Mouse (Mus musculus): ENCODE data around the gene Mark4. TPM values are rescaled to one million over a fixed set of nuclear protein-coding genes. Genes with fewer than 3 reads are reported as not detected.
A peak's percentile ranks its signal among the peaks of the same experiment; 100 is the strongest.

The Mark4 gene
- polyA plus RNA-seq, 1 experiment from 2014 or later = 16.3 TPM

- no peaks in the 10 kb centered on the region for H3K27me3 ChIP-seq
- H3K9me3 ChIP-seq = no peaks in the 10 kb centered on the region
- H3K4me2 ChIP-seq (replicated peaks) = peak overlapping the region; percentile 98; the same call in 1 of the 2 replicates
- no peak for ATAC-seq
- no peak overlapping the region for H3K4me3 ChIP-seq (replicated peaks)
- peaks cover 28% of the 10 kb centered on the region for H3K4me1 ChIP-seq (replicated peaks)
- H3K36me3 ChIP-seq = peaks cover 30% of the 10 kb centered on the region
- WGBS = 69% methylated on average over 11 of the region's 11 CpGs
- H3K27ac ChIP-seq = no peak overlapping the region
- H3K9ac ChIP-seq (replicated peaks) = 0 out of 2 replicates have a peak overlapping the region, but pooled peaks have one; percentile 25
These were observed 2.7 kb downstream of the Mark4 start for GRCm38 (mm10) chr7:19455819-19456495.

GRCm38 (mm10) chr7:19455186-19455585 lies 3.4 kb downstream of the Mark4 start:
- Histone ChIP-seq H3K36me3 (peaks cover 38% of the 10 kb centered on the region), H3K27me3 (no peaks in the 10 kb centered on the region), H3K27ac (no peak overlapping the region), H3K9ac (replicated peaks) (no peak overlapping the region), H3K4me3 (replicated peaks) (no peak overlapping the region), H3K9me3 (no peaks in the 10 kb centered on the region), H3K4me2 (replicated peaks) (no peak overlapping the region), H3K4me1 (replicated peaks) (peaks cover 28% of the 10 kb centered on the region)
- no peak for ATAC-seq
- 98% methylated on average over 4 of the region's 4 CpGs for WGBS

- Histone ChIP-seq H3K27me3 (no peaks in the 10 kb centered on the region), H3K4me3 (replicated peaks) (no peak overlapping the region), H3K27ac (no peak overlapping the region), H3K9me3 (no peaks in the 10 kb centered on the region), H3K4me2 (replicated peaks) (no peak overlapping the region), H3K4me1 (replicated peaks) (no peaks in the 10 kb centered on the region), H3K9ac (replicated peaks) (no peak overlapping the region), H3K36me3 (peaks cover 83% of the 10 kb centered on the region)
- WGBS = 89% methylated on average over 12 of the region's 12 CpGs
- no peak for ATAC-seq
These were observed 9.5 kb downstream of the Mark4 start for GRCm38 (mm10) chr7:19449165-19449564.

- Histone ChIP-seq H3K27ac (no peak overlapping the region), H3K36me3 (peaks cover 89% of the 10 kb centered on the region), H3K9ac (replicated peaks) (no peak overlapping the region), H3K4me1 (replicated peaks) (no peaks in the 10 kb centered on the region), H3K4me3 (replicated peaks) (no peak overlapping the region), H3K9me3 (no peaks in the 10 kb centered on the region), H3K4me2 (replicated peaks) (no peak overlapping the region), H3K27me3 (no peaks in the 10 kb centered on the region)
- no peak for ATAC-seq
- 94% methylated on average over 16 of the region's 16 CpGs for WGBS
These were observed 10.9 kb downstream of the Mark4 start for GRCm38 (mm10) chr7:19447689-19448088.

- H3K27ac ChIP-seq = no peak overlapping the region
- H3K9me3 ChIP-seq = no peaks in the 10 kb centered on the region
- H3K4me1 ChIP-seq (replicated peaks) = no peaks in the 10 kb centered on the region
- no peak overlapping the region for H3K4me3 ChIP-seq (replicated peaks)
- H3K27me3 ChIP-seq = no peaks in the 10 kb centered on the region
- WGBS = 90% methylated on average over 12 of the region's 12 CpGs
- H3K36me3 ChIP-seq = peaks cover 88% of the 10 kb centered on the region
- no peak for ATAC-seq
- no peak overlapping the region for H3K9ac ChIP-seq (replicated peaks)
- H3K4me2 ChIP-seq (replicated peaks) = no peak overlapping the region
These were observed 13.8 kb downstream of the Mark4 start for GRCm38 (mm10) chr7:19444801-19445200.

GRCm38 (mm10) chr7:19443344-19443743 lies 15.3 kb downstream of the Mark4 start:
- 43% methylated on average over 3 of the region's 3 CpGs for WGBS
- Histone ChIP-seq H3K4me2 (replicated peaks) (no peak overlapping the region), H3K4me1 (replicated peaks) (no peaks in the 10 kb centered on the region), H3K4me3 (replicated peaks) (no peak overlapping the region), H3K27me3 (no peaks in the 10 kb centered on the region), H3K36me3 (peaks cover 84% of the 10 kb centered on the region), H3K9ac (replicated peaks) (no peak overlapping the region), H3K27ac (no peak overlapping the region), H3K9me3 (no peaks in the 10 kb centered on the region)
- peak; percentile 70 for ATAC-seq

- Histone ChIP-seq H3K4me3 (replicated peaks) (no peak overlapping the region), H3K4me2 (replicated peaks) (no peak overlapping the region), H3K9ac (replicated peaks) (no peak overlapping the region), H3K9me3 (no peaks in the 10 kb centered on the region), H3K27me3 (no peaks in the 10 kb centered on the region), H3K36me3 (peaks cover 84% of the 10 kb centered on the region), H3K4me1 (replicated peaks) (no peaks in the 10 kb centered on the region), H3K27ac (no peak overlapping the region)
- no peak for ATAC-seq
- 90% methylated on average over 9 of the region's 9 CpGs for WGBS
These were observed 17.1 kb downstream of the Mark4 start for GRCm38 (mm10) chr7:19441448-19442091.

GRCm38 (mm10) chr7:19437048-19437447 lies 21.6 kb downstream of the Mark4 start:
- no peak overlapping the region for H3K9ac ChIP-seq (replicated peaks)
- WGBS = 91% methylated on average over 9 of the region's 9 CpGs
- H3K4me1 ChIP-seq (replicated peaks) = no peaks in the 10 kb centered on the region
- H3K4me2 ChIP-seq (replicated peaks) = no peak overlapping the region
- H3K36me3 ChIP-seq = peaks cover 94% of the 10 kb centered on the region
- no peaks in the 10 kb centered on the region for H3K9me3 ChIP-seq
- no peak overlapping the region for H3K4me3 ChIP-seq (replicated peaks)
- no peak for ATAC-seq
- H3K27me3 ChIP-seq = no peaks in the 10 kb centered on the region
- H3K27ac ChIP-seq = no peak overlapping the region

GRCm38 (mm10) chr7:19436276-19436675 lies 22.3 kb downstream of the Mark4 start:
- no peak for ATAC-seq
- Histone ChIP-seq H3K4me2 (replicated peaks) (no peak overlapping the region), H3K27me3 (no peaks in the 10 kb centered on the region), H3K4me3 (replicated peaks) (no peak overlapping the region), H3K9me3 (no peaks in the 10 kb centered on the region), H3K27ac (no peak overlapping the region), H3K4me1 (replicated peaks) (no peaks in the 10 kb centered on the region), H3K36me3 (peaks cover 96% of the 10 kb centered on the region), H3K9ac (replicated peaks) (no peak overlapping the region)
- WGBS = 98% methylated on average over 2 of the region's 2 CpGs

- Histone ChIP-seq H3K27me3 (no peaks in the 10 kb centered on the region), H3K4me1 (replicated peaks) (no peaks in the 10 kb centered on the region), H3K4me3 (replicated peaks) (no peak overlapping the region), H3K4me2 (replicated peaks) (no peak overlapping the region), H3K9me3 (no peaks in the 10 kb centered on the region), H3K36me3 (peaks cover 99% of the 10 kb centered on the region), H3K27ac (no peak overlapping the region), H3K9ac (replicated peaks) (no peak overlapping the region)
- ATAC-seq = no peak
- 89% methylated on average over 2 of the region's 2 CpGs for WGBS
These were observed 26.1 kb downstream of the Mark4 start for GRCm38 (mm10) chr7:19432475-19432874.

GRCm38 (mm10) chr7:19430402-19430801 lies 28.2 kb downstream of the Mark4 start:
- Histone ChIP-seq H3K9me3 (no peaks in the 10 kb centered on the region), H3K27ac (no peak overlapping the region), H3K9ac (replicated peaks) (no peak overlapping the region), H3K27me3 (no peaks in the 10 kb centered on the region), H3K4me3 (replicated peaks) (no peak overlapping the region), H3K4me2 (replicated peaks) (no peak overlapping the region), H3K36me3 (peaks cover 100% of the 10 kb centered on the region), H3K4me1 (replicated peaks) (no peaks in the 10 kb centered on the region)
- WGBS = 97% methylated on average over 6 of the region's 6 CpGs
- no peak for ATAC-seq

- Histone ChIP-seq H3K9ac (replicated peaks) (no peak overlapping the region), H3K9me3 (no peaks in the 10 kb centered on the region), H3K4me2 (replicated peaks) (no peak overlapping the region), H3K4me1 (replicated peaks) (no peaks in the 10 kb centered on the region), H3K27ac (no peak overlapping the region), H3K36me3 (peaks cover 100% of the 10 kb centered on the region), H3K27me3 (no peaks in the 10 kb centered on the region), H3K4me3 (replicated peaks) (no peak overlapping the region)
- ATAC-seq = peak; percentile 5; the same call in 1 of the 2 replicates
- 64% methylated on average over 8 of the region's 8 CpGs for WGBS
These were observed 28.9 kb downstream of the Mark4 start for GRCm38 (mm10) chr7:19429726-19430125.

Data from midbrain, embryonic 13.5 days (tissue).